Mouse (Mus musculus): ENCODE data around the gene Ddx11. TPM values are rescaled to one million over a fixed set of nuclear protein-coding genes. Genes with fewer than 3 reads are reported as not detected.
A peak's percentile ranks its signal among the peaks of the same experiment; 100 is the strongest.
"Not testable (repeated sequence)": the region's sequence is repeated elsewhere in the genome, so short reads cannot be mapped to it uniquely, and the experiment has no call there.

Ddx11 gene
- polyA plus RNA-seq, 1 experiment from 2014 or later = 16.9 TPM

DNA sequence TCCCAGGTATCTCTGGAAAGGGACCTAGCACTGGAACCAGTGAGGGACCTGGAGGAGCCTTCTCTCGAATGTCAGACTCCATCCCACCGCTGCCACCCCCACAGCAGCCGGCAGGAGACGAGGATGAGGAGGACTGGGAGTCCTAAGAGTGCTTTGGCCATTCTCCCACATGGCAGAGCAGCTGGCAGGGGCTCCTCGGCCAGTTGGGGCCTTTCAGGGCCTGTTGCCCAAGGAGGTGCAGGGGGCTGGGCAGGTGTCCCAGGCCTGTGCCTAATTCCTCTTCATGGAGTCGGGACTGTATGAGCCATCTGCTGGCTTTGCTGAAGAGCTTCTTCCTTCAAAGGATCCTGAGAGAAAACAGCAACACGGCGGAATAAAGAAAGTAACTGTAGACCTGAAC, 4.3 kb upstream of the Ddx11 start:
- ATAC-seq (ENCODE audit: insufficient number of reproducible peaks, low FRiP score, low TSS enrichment, low read depth) = no peak
- H3K36me3 ChIP-seq = peaks cover 60% of the 10 kb centered on the region
- H3K27ac ChIP-seq (replicated peaks) = no peak overlapping the region
- H3K9me3 ChIP-seq (replicated peaks) = no peaks in the 10 kb centered on the region
- 85% methylated on average over 8 of the region's 8 CpGs for WGBS
- H3K9ac ChIP-seq = no peak overlapping the region
- no peaks in the 10 kb centered on the region for H3K27me3 ChIP-seq
- H3K4me1 ChIP-seq = 0 out of 2 replicates have a peak, but pooled peaks cover 1% of the 10 kb centered on the region
- no peak overlapping the region for H3K4me2 ChIP-seq (replicated peaks)
- no peak overlapping the region for H3K4me3 ChIP-seq (replicated peaks)

GRCm38 (mm10) chr17:66120701-66121100, 2.6 kb upstream of the Ddx11 start:
- 85% methylated on average over 1 of the region's 1 CpGs for WGBS
- Histone ChIP-seq H3K27me3 (no peaks in the 10 kb centered on the region), H3K9me3 (replicated peaks) (no peaks in the 10 kb centered on the region), H3K27ac (replicated peaks) (no peak overlapping the region), H3K4me2 (replicated peaks) (no peak overlapping the region), H3K9ac (no peak overlapping the region), H3K4me1 (peaks cover 15% of the 10 kb centered on the region; the same call in 1 of the 2 replicates), H3K36me3 (peaks cover 42% of the 10 kb centered on the region), H3K4me3 (replicated peaks) (no peak overlapping the region)
- ATAC-seq (ENCODE audit: insufficient number of reproducible peaks, low FRiP score, low TSS enrichment, low read depth) = no peak

- H3K9me3 ChIP-seq (replicated peaks) = no peaks in the 10 kb centered on the region
- H3K27ac ChIP-seq (replicated peaks) = peak overlapping the region; percentile 86
- WGBS = 1% methylated on average over 20 of the region's 20 CpGs
- H3K9ac ChIP-seq = peak overlapping the region; percentile 69
- peaks cover 26% of the 10 kb centered on the region for H3K36me3 ChIP-seq
- H3K4me1 ChIP-seq = peaks cover 15% of the 10 kb centered on the region; the same call in 1 of the 2 replicates
- H3K4me3 ChIP-seq (replicated peaks) = peak overlapping the region; percentile 92
- ATAC-seq (ENCODE audit: insufficient number of reproducible peaks, low FRiP score, low TSS enrichment, low read depth) = no peak
- no peaks in the 10 kb centered on the region for H3K27me3 ChIP-seq
- peak overlapping the region; percentile 73 for H3K4me2 ChIP-seq (replicated peaks)
Observed at GRCm38 (mm10) chr17:66123816-66124610, 693 bp downstream of the Ddx11 start.

DNA sequence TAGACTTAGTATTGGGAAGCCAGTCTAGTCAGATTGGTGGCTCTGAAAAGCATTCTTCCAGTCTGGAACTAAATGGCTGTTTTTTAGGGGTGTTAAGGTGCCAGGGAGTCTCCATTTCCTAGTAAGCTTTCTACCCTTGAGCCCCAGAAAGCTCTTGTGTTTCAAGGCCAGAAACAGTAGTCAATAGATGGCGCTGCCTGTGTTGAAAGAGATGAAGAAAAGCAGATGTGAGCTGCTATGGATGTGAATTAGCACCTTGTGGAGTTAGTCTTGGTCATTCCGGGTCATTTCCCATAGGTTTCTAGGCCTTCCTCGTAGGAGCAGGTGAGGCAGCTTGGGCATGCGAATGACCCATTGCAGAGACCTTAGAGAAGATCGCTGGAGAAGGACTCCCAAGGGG, 1.9 kb downstream of the Ddx11 start:
- Histone ChIP-seq H3K4me3 (replicated peaks) (no peak overlapping the region), H3K4me2 (replicated peaks) (no peak overlapping the region), H3K36me3 (peaks cover 21% of the 10 kb centered on the region), H3K27me3 (no peaks in the 10 kb centered on the region), H3K4me1 (peaks cover 15% of the 10 kb centered on the region; the same call in 1 of the 2 replicates), H3K9me3 (replicated peaks) (no peaks in the 10 kb centered on the region), H3K27ac (replicated peaks) (no peak overlapping the region), H3K9ac (no peak overlapping the region)
- no peak for ATAC-seq (ENCODE audit: insufficient number of reproducible peaks, low FRiP score, low TSS enrichment, low read depth)
- 66% methylated on average over 5 of the region's 5 CpGs for WGBS

- WGBS = 91% methylated on average over 9 of the region's 9 CpGs
- H3K4me1 ChIP-seq = 0 out of 2 replicates have a peak, but pooled peaks cover 3% of the 10 kb centered on the region
- H3K9ac ChIP-seq = no peak overlapping the region
- no peak for ATAC-seq (ENCODE audit: insufficient number of reproducible peaks, low FRiP score, low TSS enrichment, low read depth)
- H3K4me2 ChIP-seq (replicated peaks) = no peak overlapping the region
- H3K9me3 ChIP-seq (replicated peaks) = peaks cover 7% of the 10 kb centered on the region; the same call in 1 of the 2 replicates
- peaks cover 65% of the 10 kb centered on the region for H3K36me3 ChIP-seq
- no peak overlapping the region for H3K27ac ChIP-seq (replicated peaks)
- H3K27me3 ChIP-seq = no peaks in the 10 kb centered on the region
- H3K4me3 ChIP-seq (replicated peaks) = no peak overlapping the region
Observed at GRCm38 (mm10) chr17:66130371-66130770, 7.1 kb downstream of the Ddx11 start.

- Histone ChIP-seq H3K4me1 (no peaks in the 10 kb centered on the region), H3K9me3 (replicated peaks) (peaks cover 7% of the 10 kb centered on the region; the same call in 1 of the 2 replicates), H3K4me2 (replicated peaks) (no peak overlapping the region), H3K36me3 (peaks cover 72% of the 10 kb centered on the region), H3K9ac (no peak overlapping the region), H3K27me3 (no peaks in the 10 kb centered on the region), H3K27ac (replicated peaks) (no peak overlapping the region), H3K4me3 (replicated peaks) (no peak overlapping the region)
- WGBS = 96% methylated on average over 4 of the region's 4 CpGs
- ATAC-seq (ENCODE audit: insufficient number of reproducible peaks, low FRiP score, low TSS enrichment, low read depth) = no peak
Observed at GRCm38 (mm10) chr17:66131212-66131611, 7.9 kb downstream of the Ddx11 start.

DNA sequence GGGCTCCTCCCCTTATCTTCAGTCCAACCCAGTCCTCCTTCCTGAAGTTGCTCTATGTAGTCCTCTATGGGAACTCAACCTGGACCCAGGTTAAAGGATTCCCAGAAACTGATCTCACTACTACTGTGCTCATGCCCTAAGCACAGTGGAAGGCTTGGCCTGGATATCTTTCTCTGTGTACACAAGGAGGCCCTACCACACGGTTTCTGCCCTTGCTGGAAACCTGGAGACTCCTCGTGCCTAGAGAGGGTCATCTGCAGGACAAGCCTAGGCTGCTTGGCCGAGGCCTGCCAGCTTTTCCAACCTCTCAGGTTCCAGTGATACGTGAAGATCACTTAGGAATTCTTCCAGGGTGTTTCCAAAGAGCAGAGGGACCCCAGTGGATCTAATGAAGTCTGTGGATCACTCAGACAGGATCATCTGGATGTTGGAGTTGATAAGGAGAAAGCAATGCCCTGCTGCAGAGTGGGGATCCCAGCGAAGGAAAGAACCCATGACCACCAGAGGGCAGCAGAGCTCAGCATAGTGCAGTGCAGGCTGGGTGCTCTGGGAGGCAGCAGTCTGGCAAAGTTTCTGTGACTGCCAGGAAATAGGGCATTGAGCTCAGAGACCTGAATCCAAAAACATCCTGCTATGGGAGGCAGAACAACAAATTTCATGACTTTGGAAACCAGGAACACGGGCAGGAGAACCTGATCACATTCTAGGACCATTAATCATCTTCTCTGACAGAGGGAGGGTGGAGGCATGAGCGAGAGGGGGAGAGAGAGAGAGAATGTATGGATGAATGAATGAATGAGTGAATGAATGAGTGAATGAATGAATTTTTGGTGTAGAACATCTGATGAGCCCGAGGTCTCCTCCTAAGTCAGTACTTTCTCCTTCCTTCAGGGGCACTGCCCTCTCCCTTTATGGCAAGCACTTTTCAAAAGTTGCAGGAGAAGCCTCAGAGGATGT, 29.7 kb downstream of the Ddx11 start:
- not testable (repeated sequence) for H3K4me1 ChIP-seq; H3K9ac ChIP-seq; H3K9me3 ChIP-seq (replicated peaks); H3K27ac ChIP-seq (replicated peaks); H3K4me3 ChIP-seq (replicated peaks); H3K27me3 ChIP-seq; H3K4me2 ChIP-seq (replicated peaks)
- WGBS = 71% methylated on average over 6 of the region's 8 CpGs
- peaks cover 40% of the 10 kb centered on the region for H3K36me3 ChIP-seq
- peak; percentile 69; the same call in 1 of the 2 replicates for ATAC-seq (ENCODE audit: insufficient number of reproducible peaks, low FRiP score, low TSS enrichment, low read depth)

DNA sequence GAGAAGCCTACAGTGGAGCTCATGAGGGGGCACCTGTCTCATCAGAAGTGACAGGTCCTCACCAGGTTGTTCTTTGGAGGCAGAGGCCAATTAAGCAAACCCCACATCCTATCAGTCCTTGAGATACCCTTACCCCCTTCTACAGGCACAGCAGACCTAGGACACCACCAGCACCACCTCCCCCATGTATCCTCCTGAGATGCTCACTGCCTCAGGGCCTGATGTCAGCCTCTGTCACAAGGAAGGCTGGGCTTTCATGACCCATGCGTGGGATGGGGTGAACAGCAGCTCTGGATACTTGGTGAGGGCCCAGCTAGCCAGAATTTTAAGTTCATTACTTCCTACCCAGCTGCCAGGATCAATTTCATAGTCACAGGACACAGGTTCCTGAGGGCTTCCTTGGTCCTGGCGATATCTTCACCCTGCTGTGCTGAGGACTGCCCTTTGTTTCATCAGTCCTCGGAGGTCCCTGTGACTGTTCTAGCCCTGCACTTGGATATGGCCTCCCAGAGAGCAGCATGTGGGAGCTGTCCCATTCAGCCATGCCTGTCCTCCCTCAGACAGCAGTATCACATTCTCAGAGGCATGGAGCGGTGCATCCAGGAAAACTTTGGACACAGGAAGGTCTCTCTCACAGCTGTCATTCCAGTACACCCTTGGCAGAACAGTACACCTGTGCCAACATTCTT, 30.6 kb downstream of the Ddx11 start:
- ATAC-seq (ENCODE audit: insufficient number of reproducible peaks, low FRiP score, low TSS enrichment, low read depth) = not testable (repeated sequence)
- WGBS = 92% methylated on average over 4 of the region's 4 CpGs

GRCm38 (mm10) chr17:66154876-66155275, 31.6 kb downstream of the Ddx11 start:
- Histone ChIP-seq H3K9ac (no peak overlapping the region), H3K27me3 (no peaks in the 10 kb centered on the region), H3K4me2 (replicated peaks) (no peak overlapping the region), H3K4me1 (no peaks in the 10 kb centered on the region), H3K4me3 (replicated peaks) (no peak overlapping the region), H3K9me3 (replicated peaks) (no peaks in the 10 kb centered on the region), H3K27ac (replicated peaks) (no peak overlapping the region), H3K36me3 (peaks cover 23% of the 10 kb centered on the region)
- 87% methylated on average over 2 of the region's 2 CpGs for WGBS
- ATAC-seq (ENCODE audit: insufficient number of reproducible peaks, low FRiP score, low TSS enrichment, low read depth) = no peak

More for the DNA sequence above, 30.6 kb downstream of the Ddx11 start:
- not testable (repeated sequence) for H3K9me3 ChIP-seq (replicated peaks); H3K9ac ChIP-seq; H3K4me2 ChIP-seq (replicated peaks); H3K4me1 ChIP-seq; H3K27me3 ChIP-seq; H3K27ac ChIP-seq (replicated peaks); H3K4me3 ChIP-seq (replicated peaks)
- peaks cover 31% of the 10 kb centered on the region for H3K36me3 ChIP-seq

DNA sequence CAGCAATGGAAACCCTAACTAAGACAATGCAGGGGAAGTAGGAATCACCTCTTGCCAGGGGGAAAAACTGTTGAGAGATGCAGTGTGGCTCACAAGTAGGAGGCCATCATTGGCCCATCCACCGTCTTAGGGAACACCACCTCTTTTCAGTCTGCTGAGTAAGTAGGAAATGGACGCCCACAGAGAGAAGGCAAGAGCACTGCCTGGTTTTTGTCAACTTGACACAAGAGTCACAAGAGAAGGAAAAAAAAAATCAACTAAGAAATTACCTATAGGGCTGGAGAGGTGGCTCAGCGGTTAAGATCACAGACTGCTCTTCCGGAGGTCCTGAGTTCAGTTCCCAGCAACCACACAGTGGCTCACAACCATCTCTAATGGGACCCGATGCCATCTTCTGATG, 35.0 kb downstream of the Ddx11 start:
- no peaks in the 10 kb centered on the region for H3K36me3 ChIP-seq
- no peaks in the 10 kb centered on the region for H3K27me3 ChIP-seq
- WGBS = 93% methylated on average over 5 of the region's 5 CpGs
- no peak overlapping the region for H3K4me2 ChIP-seq (replicated peaks)
- no peak overlapping the region for H3K9ac ChIP-seq
- no peaks in the 10 kb centered on the region for H3K9me3 ChIP-seq (replicated peaks)
- H3K4me1 ChIP-seq = no peaks in the 10 kb centered on the region
- H3K27ac ChIP-seq (replicated peaks) = no peak overlapping the region
- no peak overlapping the region for H3K4me3 ChIP-seq (replicated peaks)
- no peak for ATAC-seq (ENCODE audit: insufficient number of reproducible peaks, low FRiP score, low TSS enrichment, low read depth)

- H3K27ac ChIP-seq (replicated peaks); H3K4me3 ChIP-seq (replicated peaks); H3K4me2 ChIP-seq (replicated peaks); H3K27me3 ChIP-seq; H3K9me3 ChIP-seq (replicated peaks); H3K9ac ChIP-seq; ATAC-seq (ENCODE audit: insufficient number of reproducible peaks, low FRiP score, low TSS enrichment, low read depth); H3K4me1 ChIP-seq; H3K36me3 ChIP-seq: not testable (repeated sequence)
- 93% methylated on average over 5 of the region's 5 CpGs for WGBS
Observed at GRCm38 (mm10) chr17:66167141-66167540, 43.8 kb downstream of the Ddx11 start.

All from embryonic facial prominence, embryonic 15.5 days (tissue).